Mouse (Mus musculus): Measurements from ENCODE around the gene Lyzl4.

- TF ChIP-seq CTCF (IDR thresholded peaks at IDR 0.05; ENCODE audit: low read depth) (no peak), EP300 (IDR thresholded peaks at IDR 0.05; ENCODE audit: low read depth) (no peak)
Measured at GRCm38 (mm10) chr9:121664104-121664503, 22.2 kb upstream of the Lyzl4 start.

Data from heart, postnatal 0 days (tissue).